ENCODE assay signal across 25 mouse cellular contexts in the genomic region with DNA sequence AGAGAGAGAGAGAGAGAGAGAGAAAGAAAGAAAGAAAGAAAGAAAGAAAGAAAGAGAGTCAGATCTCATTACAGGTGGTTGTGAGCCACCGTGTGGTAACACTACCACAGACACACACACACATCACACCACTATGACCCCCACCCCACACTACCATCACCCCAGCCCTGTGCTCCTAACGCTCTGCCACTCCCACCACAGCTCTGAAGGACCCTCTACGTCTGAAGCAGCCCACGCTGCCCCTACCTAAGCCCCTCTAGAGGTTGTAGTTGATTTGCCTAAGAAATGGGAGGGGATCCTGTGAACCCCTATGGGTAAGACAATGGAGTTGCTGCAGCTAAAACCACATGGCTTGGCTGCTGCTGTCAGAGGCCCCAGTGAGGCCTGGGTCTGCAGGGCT. TPM values are rescaled to one million over a fixed set of nuclear protein-coding genes. Genes with fewer than 3 reads are reported as not detected.
DNase-seq lines count a peak whose midpoint lies in the region; ATAC-seq and TF ChIP-seq lines count a peak whose summit lies in the region.
"Had no signal": no experiment of that assay in that cellular context is flagged by ENCODE, and none has a peak within 500 bp of the region (broad histone marks: within the 10 kb centered on the region; RNA-seq: fewer than 3 reads in every experiment).

No protein-coding gene starts in this region.

- 0 out of 2 replicates have a peak, but pooled peaks have one; percentile 52 for ATAC-seq in hindbrain, postnatal 0 days
- ATAC-seq in hindbrain, embryonic 11.5 days (ENCODE audit: low FRiP score): no peak
- peak; percentile 24; the same call in 1 of the 2 replicates for ATAC-seq in midbrain, embryonic 13.5 days
- ATAC-seq in midbrain, embryonic 15.5 days (replicated peaks): no peak
- 0 out of 2 replicates have a peak, but pooled peaks have one; percentile 20 for ATAC-seq in erythroblast, adult 5-6 weeks (replicated peaks; ENCODE audit: low FRiP score, poor library complexity, severe bottlenecking)
- ATAC-seq in lung, postnatal 0 days: no peak
- ATAC-seq: CD4-positive, CD25-positive, alpha-beta regulatory T cell, adult 4 months; forebrain, embryonic 14.5 days; forebrain, postnatal 0 days; intestine, embryonic 15.5 days had no signal

- H3K4me3 ChIP-seq in hindbrain, postnatal 0 days (ENCODE audit: low read length): no peak overlapping the region
- H3K4me3 ChIP-seq in hindbrain, embryonic 11.5 days (ENCODE audit: low read depth, low read length): no peak overlapping the region
- H3K4me3 ChIP-seq in midbrain, embryonic 13.5 days (replicated peaks): no peak overlapping the region
- H3K4me3 ChIP-seq in midbrain, embryonic 15.5 days: no peak overlapping the region
- no peak overlapping the region for H3K4me3 ChIP-seq in lung, postnatal 0 days (ENCODE audit: low read depth, low read length)
- H3K4me3 ChIP-seq: gastrocnemius, adult 2 months; heart, embryonic 13.5 days; hindbrain, embryonic 12.5 days; hindbrain, embryonic 15.5 days; intestine, embryonic 15.5 days had no signal

- no peaks in the 10 kb centered on the region for H3K27me3 ChIP-seq in hindbrain, postnatal 0 days (ENCODE audit: insufficient read depth, low read length)
- H3K27me3 ChIP-seq in hindbrain, embryonic 11.5 days (ENCODE audit: control insufficient read depth, insufficient read depth, low read length): no peaks in the 10 kb centered on the region
- H3K27me3 ChIP-seq in midbrain, embryonic 13.5 days: no peaks in the 10 kb centered on the region
- 0 out of 2 replicates have a peak, but pooled peaks cover 4% of the 10 kb centered on the region for H3K27me3 ChIP-seq in midbrain, embryonic 15.5 days (replicated peaks)
- H3K27me3 ChIP-seq in lung, postnatal 0 days (replicated peaks; ENCODE audit: insufficient read depth, low read length): no peaks in the 10 kb centered on the region
- H3K27me3 ChIP-seq: hindbrain, embryonic 12.5 days; hindbrain, embryonic 15.5 days; intestine, embryonic 15.5 days had no signal

- H3K4me1 ChIP-seq in hindbrain, postnatal 0 days (ENCODE audit: insufficient read depth, low read length): no peaks in the 10 kb centered on the region
- 0 out of 2 replicates have a peak, but pooled peaks cover 2% of the 10 kb centered on the region for H3K4me1 ChIP-seq in hindbrain, embryonic 11.5 days (replicated peaks; ENCODE audit: control insufficient read depth, insufficient read depth, low read length)
- H3K4me1 ChIP-seq in midbrain, embryonic 13.5 days (replicated peaks): peaks cover 13% of the 10 kb centered on the region
- H3K4me1 ChIP-seq in midbrain, embryonic 15.5 days: peaks cover 10% of the 10 kb centered on the region
- no peaks in the 10 kb centered on the region for H3K4me1 ChIP-seq in lung, postnatal 0 days (ENCODE audit: insufficient read depth, low read depth, low read length)

- no peak for TF ChIP-seq EP300 in lung, postnatal 0 days (IDR thresholded peaks at IDR 0.05)

- WGBS in hindbrain, postnatal 0 days: 81% methylated on average over 4 of the region's 4 CpGs
- 68% methylated on average over 4 of the region's 4 CpGs for WGBS in hindbrain, embryonic 11.5 days
- 61% methylated on average over 4 of the region's 4 CpGs for WGBS in midbrain, embryonic 13.5 days
- 59% methylated on average over 4 of the region's 4 CpGs for WGBS in midbrain, embryonic 15.5 days
- WGBS in lung, postnatal 0 days: 78% methylated on average over 4 of the region's 4 CpGs

- H3K36me3 ChIP-seq in hindbrain, postnatal 0 days (ENCODE audit: insufficient read depth, low read length): no peaks in the 10 kb centered on the region
- H3K36me3 ChIP-seq in hindbrain, embryonic 11.5 days (ENCODE audit: control insufficient read depth, insufficient read depth, low read length): no peaks in the 10 kb centered on the region
- H3K36me3 ChIP-seq in midbrain, embryonic 13.5 days: no peaks in the 10 kb centered on the region
- no peaks in the 10 kb centered on the region for H3K36me3 ChIP-seq in midbrain, embryonic 15.5 days (replicated peaks)
- H3K36me3 ChIP-seq in lung, postnatal 0 days (ENCODE audit: insufficient read depth, low read length): no peaks in the 10 kb centered on the region
- H3K36me3 ChIP-seq: heart, embryonic 13.5 days; hindbrain, embryonic 12.5 days; hindbrain, embryonic 15.5 days; intestine, embryonic 15.5 days had no signal

- DNase-seq in hindbrain, postnatal 0 days (ENCODE audit: low spot score): no peak
- no peak for DNase-seq in hindbrain, embryonic 11.5 days (ENCODE audit: low spot score)
- no peak for DNase-seq in lung, postnatal 0 days (ENCODE audit: low spot score)
- DNase-seq: adrenal gland, adult 2 months; adrenal gland, postnatal 14 days; cerebellum, adult 11-12 months; cerebellum, adult 8-10 months; cerebellum, postnatal 10 days; cerebellum, postnatal 36 days; forebrain, postnatal 0 days; gastrocnemius, adult 2 months; gastrocnemius, postnatal 14 days; heart, adult 11 months; heart, postnatal 14 days; heart, postnatal 4 days had no signal

- no peak for TF ChIP-seq CTCF in hindbrain, postnatal 0 days (IDR thresholded peaks at IDR 0.05; ENCODE audit: low read depth)
- no peak for TF ChIP-seq CTCF in lung, postnatal 0 days (IDR thresholded peaks at IDR 0.05)

- H3K4me2 ChIP-seq in hindbrain, postnatal 0 days (ENCODE audit: low read depth, low read length): no peak overlapping the region
- no peak overlapping the region; the same call in 1 of the 2 replicates for H3K4me2 ChIP-seq in hindbrain, embryonic 11.5 days (replicated peaks; ENCODE audit: low read depth, low read length)
- H3K4me2 ChIP-seq in midbrain, embryonic 13.5 days (replicated peaks): no peak overlapping the region
- H3K4me2 ChIP-seq in midbrain, embryonic 15.5 days: no peak overlapping the region
- H3K4me2 ChIP-seq in lung, postnatal 0 days (replicated peaks; ENCODE audit: low read depth, low read length): no peak overlapping the region
- H3K4me2 ChIP-seq: heart, embryonic 13.5 days; hindbrain, embryonic 12.5 days; hindbrain, embryonic 15.5 days; intestine, embryonic 15.5 days had no signal

- H3K27ac ChIP-seq in hindbrain, postnatal 0 days: no peak overlapping the region
- no peak overlapping the region for H3K27ac ChIP-seq in hindbrain, embryonic 11.5 days (ENCODE audit: low read depth, low read length)
- H3K27ac ChIP-seq in midbrain, embryonic 13.5 days: no peak overlapping the region
- H3K27ac ChIP-seq in midbrain, embryonic 15.5 days: no peak overlapping the region
- H3K27ac ChIP-seq in lung, postnatal 0 days (ENCODE audit: low read length): no peak overlapping the region
- H3K27ac ChIP-seq: gastrocnemius, adult 2 months; heart, embryonic 13.5 days; hindbrain, embryonic 12.5 days; hindbrain, embryonic 15.5 days; intestine, embryonic 15.5 days had no signal

- no peaks in the 10 kb centered on the region for H3K9me3 ChIP-seq in hindbrain, postnatal 0 days (ENCODE audit: low read length)
- no peaks in the 10 kb centered on the region for H3K9me3 ChIP-seq in hindbrain, embryonic 11.5 days (ENCODE audit: control insufficient read depth, low read length)
- H3K9me3 ChIP-seq in midbrain, embryonic 13.5 days: no peaks in the 10 kb centered on the region
- H3K9me3 ChIP-seq in midbrain, embryonic 15.5 days: no peaks in the 10 kb centered on the region; the same call in 1 of the 2 replicates
- no peaks in the 10 kb centered on the region for H3K9me3 ChIP-seq in lung, postnatal 0 days (ENCODE audit: low read length)
- H3K9me3 ChIP-seq: hindbrain, embryonic 15.5 days; intestine, embryonic 15.5 days had no signal

- no peak overlapping the region for H3K9ac ChIP-seq in hindbrain, postnatal 0 days (replicated peaks; ENCODE audit: low read length)
- H3K9ac ChIP-seq in hindbrain, embryonic 11.5 days (ENCODE audit: low read depth, low read length): no peak overlapping the region
- no peak overlapping the region for H3K9ac ChIP-seq in midbrain, embryonic 13.5 days (replicated peaks)
- no peak overlapping the region for H3K9ac ChIP-seq in midbrain, embryonic 15.5 days
- no peak overlapping the region for H3K9ac ChIP-seq in lung, postnatal 0 days (replicated peaks; ENCODE audit: low read depth)
- H3K9ac ChIP-seq: forebrain, postnatal 0 days; heart, embryonic 13.5 days; hindbrain, embryonic 12.5 days; hindbrain, embryonic 15.5 days; intestine, embryonic 15.5 days had no signal

RNA-seq across cellular contexts. Expression of a gene that starts 12.7 kb away (rescaled TPM):
- 82.6 and 133 TPM in 2 replicates for total RNA-seq in hindbrain, postnatal 0 days (2014; rRNA removed)
- 97.6 and 106 TPM in 2 replicates for polyA plus RNA-seq in hindbrain, postnatal 0 days (2015; fragmentation: Nextera tagmentation; extraction: Ambion mirVana)
- 0.76 TPM in 1 of 2 replicates, not detected in the other for polyA plus RNA-seq in hindbrain, embryonic 11.5 days (2014; fragmentation: Nextera tagmentation; extraction: Ambion mirVana)
- polyA plus RNA-seq in midbrain, embryonic 13.5 days (2015; fragmentation: Nextera tagmentation; extraction: Ambion mirVana): 1.9 and 2.0 TPM in 2 replicates
- polyA plus RNA-seq in midbrain, embryonic 15.5 days (2015; fragmentation: Nextera tagmentation; extraction: Ambion mirVana): 13.9 and 16.4 TPM in 2 replicates
- not detected in 2 replicates for total RNA-seq in erythroblast, adult 5-6 weeks (2015; ENCODE audit: low replicate concordance)
- not detected in 2 replicates for total RNA-seq in erythroblast, adult 5-6 weeks (2017; ENCODE audit: low replicate concordance)
- polyA plus RNA-seq in lung, postnatal 0 days (2015; fragmentation: Nextera tagmentation; extraction: Ambion mirVana): 0.31 and 0.40 TPM in 2 replicates
- total RNA-seq: adrenal gland, adult 2 months; adrenal gland, postnatal 14 days; gastrocnemius, adult 2 months; heart, postnatal 14 days had no signal
- polyA plus RNA-seq: CD4-positive, CD25-positive, alpha-beta regulatory T cell, adult 4 months; forebrain, embryonic 11.5 days had no signal

Comparison
In these comparisons a context has a peak if more than half of its experiments do, and no peak if none do; other contexts are left out.
1. ATAC-seq: peak in hindbrain, postnatal 0 days (single experiment), midbrain, embryonic 13.5 days (single experiment) and erythroblast, adult 5-6 weeks (single experiment); none in hindbrain, embryonic 11.5 days (single experiment), midbrain, embryonic 15.5 days (single experiment) and lung, postnatal 0 days (single experiment).